Mouse (Mus musculus) heart, embryonic 15.5 days (tissue): ENCODE results near the gene Tmem174. TPM values are rescaled to one million over a fixed set of nuclear protein-coding genes. Genes with fewer than 3 reads are reported as not detected.
A peak's percentile ranks its signal among the peaks of the same experiment; 100 is the strongest.

Source experiments
- ATAC-seq: fragments of 200-750 bp; cut with Nextera tagmentation; replicated peaks from 2 replicates; pipeline ENCODE4 v1.8.0; 2017; ENCODE audit warnings: low read depth, moderate TSS enrichment; ENCODE audit not compliant: insufficient number of reproducible peaks, insufficient read depth, low FRiP score
- H3K27ac ChIP-seq: fragments of 300-500 bp; sonication (generic); 2 replicates; pipeline ENCODE4 v1.5.1; 2015; ENCODE audit warnings: mild to moderate bottlenecking, inconsistent platforms
- H3K27me3 ChIP-seq: fragments of 300-500 bp; sonication (generic); 2 replicates; pipeline ENCODE4 v1.6.1; 2015; ENCODE audit warnings: inconsistent platforms
- H3K36me3 ChIP-seq: fragments of 300-500 bp; sonication (generic); 2 replicates; pipeline ENCODE4 v1.6.1; 2015; ENCODE audit warnings: mild to moderate bottlenecking, inconsistent platforms
- H3K4me1 ChIP-seq: fragments of 300-500 bp; sonication (generic); replicated peaks from 2 replicates; pipeline ENCODE4 v1.6.1; 2015; ENCODE audit warnings: inconsistent platforms
- H3K4me2 ChIP-seq: fragments of 300-500 bp; sonication (generic); 2 replicates; pipeline ENCODE4 v1.6.1; 2015; ENCODE audit warnings: inconsistent platforms, mild to moderate bottlenecking, moderate library complexity
- H3K4me3 ChIP-seq: fragments of 300-500 bp; sonication (generic); 2 replicates; pipeline ENCODE4 v1.5.1; 2015; ENCODE audit warnings: mild to moderate bottlenecking, inconsistent platforms
- H3K9ac ChIP-seq: fragments of 300-500 bp; sonication (generic); 2 replicates; pipeline ENCODE4 v1.6.1; 2015; ENCODE audit warnings: mild to moderate bottlenecking, inconsistent platforms
- H3K9me3 ChIP-seq: fragments of 300-500 bp; sonication (generic); replicated peaks from 2 replicates; pipeline ENCODE4 v1.6.1; 2016; ENCODE audit warnings: inconsistent platforms
- WGBS: fragments of 180-500 bp; shearing (Covaris S2); methylation state at CpG from one replicate; pipeline ENCODE4 v1.1.7; 2015; ENCODE audit warnings: mixed read lengths; 5-methylcytosine and 5-hydroxymethylcytosine counted together
- polyA plus RNA-seq: library from polyadenylated mRNA; unstranded; fragments of >200 nt; fragmentation: Nextera tagmentation; extraction: Ambion mirVana; gene quantifications from 2 replicates; pipeline ENCODE4 v1.2.1, GENCODE M21; 2015

The Tmem174 gene
- not detected in 2 replicates for polyA plus RNA-seq

GRCm38 (mm10) chr13:98637145-98637544, at the start of gene Tmem174:
Gene Tmem174, minus strand, starts transcription at chr13:98637410.
- Histone ChIP-seq H3K4me3 (peak within 1 kb of the TSS; percentile 18; the same call in 1 of the 2 replicates), H3K9me3 (no peaks in the 10 kb centered on the region), H3K36me3 (no peaks in the 10 kb centered on the region), H3K9ac (no peak within 1 kb of the TSS), H3K27me3 (peaks cover 16% of the 10 kb centered on the region), H3K4me1 (0 out of 2 replicates have a peak, but pooled peaks cover 6% of the 10 kb centered on the region), H3K27ac (no peak within 1 kb of the TSS), H3K4me2 (peak within 1 kb of the TSS; percentile 53)
- 76% methylated on average over 12 of the region's 12 CpGs for WGBS
- ATAC-seq = no peak

GRCm38 (mm10) chr13:98684144-98684900, 47.1 kb upstream of the Tmem174 start:
- no peak for ATAC-seq
- H3K4me2 ChIP-seq = no peak overlapping the region
- H3K9me3 ChIP-seq = no peaks in the 10 kb centered on the region
- 57% methylated on average over 9 of the region's 9 CpGs for WGBS
- no peak overlapping the region for H3K9ac ChIP-seq
- peaks cover 5% of the 10 kb centered on the region; the same call in 1 of the 2 replicates for H3K4me1 ChIP-seq
- no peaks in the 10 kb centered on the region for H3K36me3 ChIP-seq
- no peaks in the 10 kb centered on the region for H3K27me3 ChIP-seq
- H3K4me3 ChIP-seq = no peak overlapping the region
- H3K27ac ChIP-seq = no peak overlapping the region

GRCm38 (mm10) chr13:98683412-98683811, 46.2 kb upstream of the Tmem174 start:
- no peaks in the 10 kb centered on the region for H3K9me3 ChIP-seq
- ATAC-seq = no peak
- WGBS = 80% methylated on average over 2 of the region's 2 CpGs

GRCm38 (mm10) chr13:98680470-98681060, 43.4 kb upstream of the Tmem174 start:
- Histone ChIP-seq H3K27me3 (no peaks in the 10 kb centered on the region), H3K4me1 (peaks cover 4% of the 10 kb centered on the region; the same call in 1 of the 2 replicates), H3K4me2 (no peak overlapping the region), H3K4me3 (no peak overlapping the region), H3K36me3 (no peaks in the 10 kb centered on the region), H3K27ac (no peak overlapping the region), H3K9ac (no peak overlapping the region), H3K9me3 (no peaks in the 10 kb centered on the region)
- ATAC-seq = no peak
- WGBS = 74% methylated on average over 5 of the region's 5 CpGs

More at GRCm38 (mm10) chr13:98683412-98683811, 46.2 kb upstream of the Tmem174 start:
- no peak overlapping the region for H3K27ac ChIP-seq
- peaks cover 4% of the 10 kb centered on the region; the same call in 1 of the 2 replicates for H3K4me1 ChIP-seq
- no peak overlapping the region for H3K9ac ChIP-seq
- no peaks in the 10 kb centered on the region for H3K27me3 ChIP-seq
- no peak overlapping the region for H3K4me3 ChIP-seq
- H3K4me2 ChIP-seq = no peak overlapping the region
- no peaks in the 10 kb centered on the region for H3K36me3 ChIP-seq

GRCm38 (mm10) chr13:98679631-98680041, 42.4 kb upstream of the Tmem174 start:
- H3K4me2 ChIP-seq = no peak overlapping the region
- H3K27me3 ChIP-seq = no peaks in the 10 kb centered on the region
- WGBS = 29% methylated on average over 4 of the region's 4 CpGs
- H3K9ac ChIP-seq = no peak overlapping the region
- H3K9me3 ChIP-seq = no peaks in the 10 kb centered on the region
- no peak overlapping the region for H3K4me3 ChIP-seq
- peaks cover 4% of the 10 kb centered on the region; the same call in 1 of the 2 replicates for H3K4me1 ChIP-seq
- no peak for ATAC-seq
- no peak overlapping the region for H3K27ac ChIP-seq
- H3K36me3 ChIP-seq = no peaks in the 10 kb centered on the region

GRCm38 (mm10) chr13:98679230-98679629, 42.0 kb upstream of the Tmem174 start:
- WGBS = 85% methylated on average over 1 of the region's 1 CpGs
- no peak for ATAC-seq
- no peak overlapping the region for H3K27ac ChIP-seq
- no peaks in the 10 kb centered on the region for H3K27me3 ChIP-seq
- H3K4me3 ChIP-seq = no peak overlapping the region
- H3K36me3 ChIP-seq = no peaks in the 10 kb centered on the region
- no peak overlapping the region for H3K9ac ChIP-seq
- H3K4me2 ChIP-seq = no peak overlapping the region
- no peaks in the 10 kb centered on the region for H3K9me3 ChIP-seq
- H3K4me1 ChIP-seq = peaks cover 4% of the 10 kb centered on the region; the same call in 1 of the 2 replicates

GRCm38 (mm10) chr13:98673922-98674321, 36.7 kb upstream of the Tmem174 start:
- ATAC-seq = no peak
- 63% methylated on average over 4 of the region's 4 CpGs for WGBS

GRCm38 (mm10) chr13:98669296-98669695, 32.1 kb upstream of the Tmem174 start:
- no peak overlapping the region for H3K4me2 ChIP-seq
- no peak overlapping the region for H3K9ac ChIP-seq
- ATAC-seq = no peak
- WGBS = 56% methylated on average over 3 of the region's 3 CpGs
- H3K4me3 ChIP-seq = no peak overlapping the region
- H3K27ac ChIP-seq = no peak overlapping the region
- no peaks in the 10 kb centered on the region for H3K9me3 ChIP-seq
- no peaks in the 10 kb centered on the region for H3K27me3 ChIP-seq
- 0 out of 2 replicates have a peak, but pooled peaks cover 4% of the 10 kb centered on the region for H3K4me1 ChIP-seq
- H3K36me3 ChIP-seq = no peaks in the 10 kb centered on the region

More at GRCm38 (mm10) chr13:98673922-98674321, 36.7 kb upstream of the Tmem174 start:
- Histone ChIP-seq H3K4me1 (no peaks in the 10 kb centered on the region), H3K4me2 (no peak overlapping the region), H3K36me3 (no peaks in the 10 kb centered on the region), H3K4me3 (no peak overlapping the region), H3K27ac (no peak overlapping the region), H3K9ac (no peak overlapping the region), H3K9me3 (no peaks in the 10 kb centered on the region), H3K27me3 (no peaks in the 10 kb centered on the region)

GRCm38 (mm10) chr13:98667316-98667715, 30.1 kb upstream of the Tmem174 start:
- no peaks in the 10 kb centered on the region for H3K9me3 ChIP-seq
- 0 out of 2 replicates have a peak, but pooled peaks cover 4% of the 10 kb centered on the region for H3K4me1 ChIP-seq
- H3K4me2 ChIP-seq = no peak overlapping the region
- H3K27ac ChIP-seq = no peak overlapping the region
- no peak for ATAC-seq
- no peak overlapping the region for H3K4me3 ChIP-seq
- H3K9ac ChIP-seq = no peak overlapping the region
- no peaks in the 10 kb centered on the region for H3K36me3 ChIP-seq
- WGBS = 38% methylated on average over 3 of the region's 3 CpGs
- no peaks in the 10 kb centered on the region for H3K27me3 ChIP-seq

- Histone ChIP-seq H3K4me1 (0 out of 2 replicates have a peak, but pooled peaks cover 4% of the 10 kb centered on the region), H3K27ac (no peak overlapping the region), H3K27me3 (no peaks in the 10 kb centered on the region), H3K9me3 (no peaks in the 10 kb centered on the region), H3K36me3 (no peaks in the 10 kb centered on the region), H3K4me2 (no peak overlapping the region), H3K4me3 (no peak overlapping the region), H3K9ac (no peak overlapping the region)
- WGBS = 76% methylated on average over 10 of the region's 10 CpGs
- ATAC-seq = no peak
Measured at GRCm38 (mm10) chr13:98665240-98665639, 28.0 kb upstream of the Tmem174 start.

GRCm38 (mm10) chr13:98662173-98662675, 25.0 kb upstream of the Tmem174 start:
- H3K36me3 ChIP-seq = no peaks in the 10 kb centered on the region
- no peak overlapping the region for H3K9ac ChIP-seq
- ATAC-seq = no peak
- WGBS = 78% methylated on average over 4 of the region's 4 CpGs
- H3K27ac ChIP-seq = no peak overlapping the region
- no peaks in the 10 kb centered on the region for H3K27me3 ChIP-seq
- H3K9me3 ChIP-seq = no peaks in the 10 kb centered on the region
- H3K4me3 ChIP-seq = no peak overlapping the region
- 0 out of 2 replicates have a peak, but pooled peaks cover 4% of the 10 kb centered on the region for H3K4me1 ChIP-seq
- no peak overlapping the region for H3K4me2 ChIP-seq
